Mouse (Mus musculus): Measurements from ENCODE around the gene Tbx10.
"Not testable (repeated sequence)": the region's sequence is repeated elsewhere in the genome, so short reads cannot be mapped to it uniquely, and the experiment has no call there.

The Tbx10 gene

GRCm38 (mm10) chr19:3992416-3992815 lies at the start of gene Tbx10:
Tbx10 (plus strand) TSS chr19:3992752.
- no peak for DNase-seq (ENCODE audit: low read depth, low spot score)

GRCm38 (mm10) chr19:3942986-3943735 lies 49.4 kb upstream of the Tbx10 start:
- no peak for DNase-seq (ENCODE audit: low read depth, low spot score)

DNA sequence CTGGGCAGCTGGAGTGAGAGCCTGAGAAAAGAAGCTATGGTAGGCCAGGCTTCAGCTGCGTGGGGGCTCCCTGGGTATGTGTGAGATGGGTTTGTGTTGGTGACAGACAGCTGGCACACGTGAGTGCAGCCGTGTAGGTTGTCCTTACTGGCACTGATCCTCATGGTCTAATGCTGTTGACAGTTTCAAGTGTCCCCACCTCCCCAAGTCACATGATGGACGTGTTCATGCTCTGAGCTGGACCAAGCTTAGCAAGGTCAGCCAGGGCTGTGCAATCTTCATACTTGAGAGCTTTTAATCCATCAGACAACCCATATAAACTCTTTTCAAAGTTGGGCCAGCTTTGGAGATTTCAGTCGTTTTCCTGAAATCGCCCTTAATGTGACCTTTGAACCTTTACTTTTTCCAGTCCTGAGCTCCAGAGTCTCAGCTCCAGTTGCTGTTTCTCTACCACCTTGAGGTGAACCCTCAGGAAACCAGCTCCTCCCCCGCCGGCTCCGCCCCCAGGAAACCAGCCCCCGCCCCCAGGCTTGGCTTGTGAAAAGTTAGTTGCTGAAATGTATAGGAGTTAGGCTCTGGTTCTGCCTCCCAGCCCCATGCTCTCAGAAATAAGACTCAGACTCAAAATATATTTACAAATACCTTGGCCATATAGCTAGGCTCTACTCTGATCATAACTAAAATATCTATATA lies 46.5 kb upstream of the Tbx10 start:
- DNase-seq (ENCODE audit: low read depth, low spot score), result no peak

DNA sequence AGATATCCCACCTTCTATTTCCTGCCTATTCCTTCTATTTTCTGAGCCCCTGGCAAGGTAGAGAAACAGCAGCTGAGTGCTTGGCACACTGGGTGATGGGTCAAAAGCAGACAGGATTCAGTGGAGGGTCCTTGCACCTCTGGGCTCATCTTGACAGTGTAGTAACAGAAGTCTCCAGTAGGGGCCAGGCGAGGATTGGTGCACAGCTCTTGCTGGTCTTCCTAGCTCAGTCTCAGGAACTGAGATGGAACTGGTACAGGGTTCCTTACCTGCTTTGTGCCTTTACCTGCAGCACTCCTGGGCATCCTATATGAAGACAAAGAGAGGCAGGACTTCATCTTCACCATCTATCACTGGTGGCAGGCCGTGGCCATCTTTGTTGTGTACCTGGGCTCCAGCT lies 45.8 kb upstream of the Tbx10 start:
- DNase-seq (ENCODE audit: low read depth, low spot score), result peak; percentile 61

GRCm38 (mm10) chr19:3947813-3948212 lies 44.7 kb upstream of the Tbx10 start:
- DNase-seq (ENCODE audit: low read depth, low spot score), result no peak

GRCm38 (mm10) chr19:3948546-3948945 lies 44.0 kb upstream of the Tbx10 start:
- no peak for DNase-seq (ENCODE audit: low read depth, low spot score)

DNA sequence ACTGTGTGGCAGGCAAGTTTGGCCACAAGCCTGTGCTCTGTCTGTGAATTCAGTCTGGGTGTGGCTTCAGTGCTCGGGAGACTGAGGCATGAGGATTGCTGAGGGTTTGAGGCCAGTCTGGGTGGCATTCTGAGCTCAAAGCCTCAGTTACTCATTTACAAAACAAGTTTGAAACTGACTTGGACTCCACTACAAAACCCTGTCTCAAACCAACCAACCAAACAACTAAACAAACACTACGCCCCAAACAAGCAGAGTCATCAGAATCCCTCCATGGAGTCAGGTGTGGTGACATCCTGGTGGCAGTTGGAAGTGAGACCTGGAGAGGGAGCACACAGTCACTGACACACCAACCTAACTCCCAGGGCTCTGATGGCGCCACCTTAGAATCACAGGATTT lies 42.2 kb upstream of the Tbx10 start:
- DNase-seq (ENCODE audit: low read depth, low spot score), result no peak

- DNase-seq (ENCODE audit: low read depth, low spot score), result no peak
These were observed 41.1 kb upstream of the Tbx10 start for GRCm38 (mm10) chr19:3951461-3951860.

DNA sequence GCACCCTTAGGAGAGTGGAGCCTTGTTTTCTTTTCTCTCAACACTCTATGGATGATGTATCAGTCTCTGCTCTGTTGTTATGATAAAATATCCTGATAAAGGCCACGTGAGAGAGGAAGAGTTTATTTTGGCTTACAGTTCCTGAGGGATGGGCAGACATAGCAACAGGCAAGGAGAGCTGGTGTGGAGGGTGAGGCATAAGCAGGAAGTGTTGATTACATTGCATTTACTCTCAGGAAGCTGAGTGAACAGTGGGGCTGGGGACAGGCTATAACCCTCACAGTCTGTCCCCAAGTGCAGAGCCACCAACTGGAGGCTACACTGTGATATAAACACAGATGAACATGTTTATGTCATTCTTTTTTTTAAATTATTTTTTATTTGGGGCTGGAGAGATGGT lies 40.5 kb upstream of the Tbx10 start:
- DNase-seq (ENCODE audit: low read depth, low spot score), result no peak

- no peak for DNase-seq (ENCODE audit: low read depth, low spot score)
These were observed 37.5 kb upstream of the Tbx10 start for GRCm38 (mm10) chr19:3955033-3955432.

- DNase-seq (ENCODE audit: low read depth, low spot score), result no peak
These were observed 36.7 kb upstream of the Tbx10 start for GRCm38 (mm10) chr19:3955804-3956203.

DNA sequence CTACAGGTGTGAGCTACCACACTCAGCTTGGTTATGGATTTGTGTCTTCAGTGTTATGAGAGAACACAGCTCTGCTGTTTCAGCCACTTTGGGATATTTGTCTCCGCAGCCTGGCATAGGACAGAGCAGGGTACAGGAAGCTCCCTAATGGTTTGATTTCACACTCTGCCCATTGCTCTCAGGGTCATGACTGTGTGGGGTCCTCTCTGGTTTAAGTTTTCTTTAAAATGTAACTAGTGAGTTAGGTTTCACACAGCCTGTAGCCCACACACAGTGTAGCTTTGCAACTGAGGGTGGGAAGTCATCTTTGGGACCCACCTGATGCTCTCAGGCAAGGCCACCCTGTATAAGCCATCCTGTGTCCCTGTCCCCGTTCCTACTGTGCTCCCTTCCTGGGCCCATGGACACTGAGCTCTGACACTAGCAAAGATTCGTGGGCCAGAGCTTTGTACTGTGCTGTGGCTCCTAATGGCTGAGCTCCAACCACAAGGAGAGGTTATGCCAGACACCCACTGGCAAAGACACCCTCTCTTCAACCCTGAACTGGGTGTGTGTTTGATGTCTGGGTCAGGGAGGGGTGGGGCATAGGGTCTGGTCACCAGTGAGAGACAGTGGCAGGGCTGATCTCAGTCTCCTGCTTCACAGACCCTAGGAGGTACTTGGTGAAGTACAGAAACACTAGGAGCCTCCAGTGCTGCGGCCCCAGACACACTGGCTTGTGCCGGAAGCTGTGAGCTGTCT lies 35.1 kb upstream of the Tbx10 start:
- not testable (repeated sequence) for DNase-seq (ENCODE audit: low read depth, low spot score)

DNA sequence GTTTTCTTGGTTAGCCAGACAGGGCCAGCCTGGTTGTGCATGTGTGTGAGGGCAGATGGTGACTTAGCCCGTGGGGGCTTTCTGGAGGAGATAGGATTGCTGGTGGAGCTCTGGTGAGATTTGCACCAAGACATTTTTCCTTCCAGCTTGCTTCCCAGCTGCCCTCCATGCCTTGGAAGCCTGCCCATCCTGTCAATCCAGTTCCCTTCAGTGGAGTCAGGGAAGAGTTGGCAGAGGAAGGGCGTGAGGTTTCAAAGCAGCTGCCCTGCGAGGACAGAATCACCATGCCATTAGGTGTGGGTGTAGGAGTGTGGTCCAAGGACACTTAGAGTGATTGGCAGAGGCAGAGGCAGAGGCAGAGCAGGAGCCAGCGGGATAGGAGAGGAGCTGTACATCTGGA lies 34.1 kb upstream of the Tbx10 start, which contains the start of gene Aldh3b3:
TSS of gene Aldh3b3 (plus strand) at position 176 of the 400 bp plus-strand sequence.
- DNase-seq (ENCODE audit: low read depth, low spot score), result no peak

DNA sequence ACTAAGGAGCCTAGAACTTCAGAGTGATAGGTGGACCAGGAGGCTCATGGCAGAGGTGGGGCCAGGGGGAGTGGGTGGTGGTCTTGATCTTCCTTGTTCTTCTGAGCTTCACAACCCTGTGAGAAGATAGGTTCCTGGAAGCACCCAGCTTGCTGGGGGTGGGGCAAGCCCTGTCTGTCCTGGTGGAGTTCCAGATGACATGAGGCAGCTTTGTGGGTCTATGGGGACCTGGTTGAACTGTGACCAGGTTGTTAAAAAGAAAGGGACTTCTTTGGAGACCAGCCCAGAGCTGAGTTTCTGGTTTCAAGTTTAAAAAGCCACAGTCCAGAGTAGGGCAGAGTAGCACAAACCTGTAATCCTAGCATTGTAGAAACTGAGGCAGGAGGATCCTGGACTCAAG lies 33.5 kb upstream of the Tbx10 start:
- DNase-seq (ENCODE audit: low read depth, low spot score), result no peak

DNA sequence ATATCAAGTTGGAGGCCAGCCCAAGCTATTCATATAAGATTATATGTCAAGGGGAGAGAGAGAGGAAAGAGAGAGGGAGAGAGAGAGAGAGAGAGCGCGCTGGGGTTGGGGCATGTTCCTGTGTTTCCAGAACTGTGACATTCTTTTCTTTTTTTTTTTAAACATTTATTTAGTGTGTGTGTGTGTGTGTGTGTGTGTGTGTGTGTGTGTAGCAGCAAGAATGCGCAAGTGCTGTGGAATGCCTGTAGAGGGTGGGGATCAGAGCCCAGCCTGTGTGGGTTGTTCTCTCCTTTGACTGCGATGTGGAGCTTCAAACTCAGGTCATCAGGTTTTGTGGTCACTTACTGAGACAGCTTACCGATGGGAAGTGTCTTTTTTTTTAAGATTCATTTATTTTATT lies 32.3 kb upstream of the Tbx10 start:
- no peak for DNase-seq (ENCODE audit: low read depth, low spot score)

GRCm38 (mm10) chr19:3961805-3962204 lies 30.7 kb upstream of the Tbx10 start:
- DNase-seq (ENCODE audit: low read depth, low spot score), result not testable (repeated sequence)

DNA sequence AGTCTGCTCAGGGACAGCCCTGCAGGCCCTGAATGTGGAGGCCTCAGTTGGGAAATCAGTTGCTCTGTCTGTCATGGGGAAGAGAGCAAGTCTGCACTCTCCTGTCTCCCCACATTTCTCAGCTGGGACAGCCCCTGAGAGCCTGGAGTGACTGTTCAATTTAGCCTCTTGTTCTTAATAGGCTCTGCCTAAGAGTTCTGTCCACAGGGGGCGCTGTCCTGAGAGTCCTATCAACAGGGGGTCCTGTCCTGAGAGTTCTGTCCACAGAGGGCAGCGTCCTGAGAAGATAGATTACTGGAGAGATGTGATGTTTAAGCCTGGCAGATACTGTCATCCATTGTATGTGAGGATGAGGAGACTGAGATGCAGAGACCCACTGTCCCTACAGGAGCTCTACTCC lies 30.1 kb upstream of the Tbx10 start:
- no peak for DNase-seq (ENCODE audit: low read depth, low spot score)

GRCm38 (mm10) chr19:3964030-3964429 lies 28.5 kb upstream of the Tbx10 start:
- DNase-seq (ENCODE audit: low read depth, low spot score), result no peak

DNA sequence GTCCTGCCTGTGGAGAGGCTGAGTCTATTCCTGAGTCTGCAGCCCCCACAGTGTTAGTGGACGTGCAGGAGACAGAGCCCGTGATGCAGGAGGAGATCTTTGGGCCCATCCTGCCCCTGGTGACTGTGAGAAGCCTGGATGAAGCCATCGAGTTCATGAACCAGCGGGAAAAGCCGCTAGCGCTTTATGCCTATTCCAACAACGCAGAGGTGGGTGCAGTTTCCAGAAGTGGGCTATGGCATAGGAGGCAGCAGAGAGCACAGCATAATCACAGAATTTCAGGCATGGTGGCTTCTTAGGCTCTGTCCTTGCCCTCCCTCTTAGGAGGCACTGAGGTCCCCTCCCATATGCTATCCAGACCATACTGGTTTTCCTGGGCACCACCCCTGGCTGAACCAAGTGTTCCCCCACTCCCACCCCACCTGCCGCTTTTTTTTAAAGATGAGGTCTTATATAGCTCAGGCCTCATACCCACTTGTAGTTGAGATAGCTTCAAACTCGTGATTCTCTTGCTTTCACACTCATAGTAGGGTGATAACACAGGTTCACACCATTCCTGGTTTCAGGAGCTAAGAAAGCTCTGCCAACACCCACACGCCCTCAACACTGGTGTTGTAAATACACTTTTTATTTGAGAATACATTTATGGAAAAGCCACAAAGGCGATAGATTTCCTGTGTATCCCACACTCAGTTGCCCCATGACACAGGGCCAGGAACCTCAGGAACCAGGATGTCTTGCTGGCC lies 26.0 kb upstream of the Tbx10 start:
- DNase-seq (ENCODE audit: low read depth, low spot score), result no peak

GRCm38 (mm10) chr19:3967258-3967657 lies 25.3 kb upstream of the Tbx10 start:
- no peak for DNase-seq (ENCODE audit: low read depth, low spot score)

GRCm38 (mm10) chr19:3972229-3972628 lies 20.3 kb upstream of the Tbx10 start, which contains the start of gene Aldh3b2:
Aldh3b2 (plus strand) TSS chr19:3972328.
- no peak for DNase-seq (ENCODE audit: low read depth, low spot score)

GRCm38 (mm10) chr19:3974608-3975007 lies 17.9 kb upstream of the Tbx10 start:
- DNase-seq (ENCODE audit: low read depth, low spot score), result not testable (repeated sequence)
